Comparison of ENCODE assay signal across 15 mouse cellular contexts in the genomic region with DNA sequence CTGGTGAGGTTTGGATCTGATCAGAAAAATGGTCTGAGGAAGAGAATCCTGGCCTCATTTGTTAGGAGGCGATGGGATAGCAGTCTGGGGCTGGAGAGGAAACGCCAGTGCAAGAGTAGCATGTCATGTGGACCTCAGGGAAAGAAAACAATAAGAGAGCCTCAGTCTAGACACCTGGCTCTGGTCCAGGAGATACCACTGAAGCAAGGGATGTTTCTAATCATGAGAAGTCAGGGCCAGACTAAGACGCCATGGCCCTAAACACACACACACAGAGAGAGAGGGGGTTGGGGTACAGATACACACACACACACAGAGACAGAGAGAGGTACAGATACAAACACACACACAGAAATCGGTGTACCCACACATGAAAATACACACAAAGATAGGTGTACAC.
DNase-seq lines count a peak whose midpoint lies in the region; ATAC-seq lines count a peak whose summit lies in the region.
"Had no signal": no experiment of that assay in that cellular context is flagged by ENCODE, and none has a peak within 500 bp of the region (broad histone marks: within the 10 kb centered on the region; RNA-seq: fewer than 3 reads in every experiment).

No protein-coding gene starts in this region.

- no peak overlapping the region for H3K4me2 ChIP-seq in hindbrain, embryonic 13.5 days
- no peak overlapping the region for H3K4me2 ChIP-seq in hindbrain, embryonic 11.5 days (replicated peaks; ENCODE audit: low read depth, low read length)
- no peak overlapping the region for H3K4me2 ChIP-seq in lung, embryonic 15.5 days
- no peak overlapping the region for H3K4me2 ChIP-seq in embryonic facial prominence, embryonic 13.5 days
- no peak overlapping the region for H3K4me2 ChIP-seq in midbrain, embryonic 16.5 days (ENCODE audit: low read length)
- H3K4me2 ChIP-seq: midbrain, embryonic 12.5 days; neural tube, embryonic 12.5 days; stomach, embryonic 15.5 days had no signal

- peak; percentile 12 for DNase-seq in adrenal gland, postnatal 10 days
- no peak for DNase-seq in adrenal gland, adult 8-10 months
- no peak for DNase-seq in hindbrain, embryonic 11.5 days (ENCODE audit: low spot score)
- no peak for DNase-seq in lung, adult 18-20 months
- DNase-seq: cerebellum, postnatal 25 days; layer of hippocampus, postnatal 36 days; right cerebral cortex, postnatal 25 days had no signal

- ATAC-seq in hindbrain, embryonic 13.5 days (ENCODE audit: low FRiP score) = no peak
- no peak for ATAC-seq in hindbrain, embryonic 11.5 days (ENCODE audit: low FRiP score)
- peak; percentile 39; the same call in 1 of the 2 replicates for ATAC-seq in lung, embryonic 15.5 days (ENCODE audit: borderline replicate concordance, extremely low read depth, low FRiP score, low TSS enrichment)
- no peak; the same call in 1 of the 2 replicates for ATAC-seq in embryonic facial prominence, embryonic 13.5 days (ENCODE audit: insufficient number of reproducible peaks, insufficient read depth, low FRiP score, low TSS enrichment, low read depth)
- ATAC-seq in midbrain, embryonic 16.5 days = no peak
- ATAC-seq: activated CD4-positive, CD25-positive, alpha-beta regulatory T cell, adult 4 months had no signal

- H3K9me3 ChIP-seq in hindbrain, embryonic 13.5 days = no peaks in the 10 kb centered on the region
- no peaks in the 10 kb centered on the region for H3K9me3 ChIP-seq in hindbrain, embryonic 11.5 days (ENCODE audit: control insufficient read depth, low read length)
- H3K9me3 ChIP-seq in lung, embryonic 15.5 days = no peaks in the 10 kb centered on the region
- H3K9me3 ChIP-seq in embryonic facial prominence, embryonic 13.5 days = no peaks in the 10 kb centered on the region
- H3K9me3 ChIP-seq in midbrain, embryonic 16.5 days (replicated peaks; ENCODE audit: control insufficient read depth, low read length, poor library complexity, severe bottlenecking) = no peaks in the 10 kb centered on the region
- H3K9me3 ChIP-seq: midbrain, embryonic 12.5 days; neural tube, embryonic 12.5 days; stomach, embryonic 15.5 days had no signal

- no peak overlapping the region for H3K9ac ChIP-seq in hindbrain, embryonic 13.5 days
- H3K9ac ChIP-seq in hindbrain, embryonic 11.5 days (ENCODE audit: low read depth, low read length) = no peak overlapping the region
- no peak overlapping the region for H3K9ac ChIP-seq in lung, embryonic 15.5 days
- H3K9ac ChIP-seq in embryonic facial prominence, embryonic 13.5 days = no peak overlapping the region
- H3K9ac ChIP-seq in midbrain, embryonic 16.5 days (ENCODE audit: low read depth, low read length) = no peak overlapping the region
- H3K9ac ChIP-seq: midbrain, embryonic 12.5 days; neural tube, embryonic 12.5 days; stomach, embryonic 15.5 days had no signal

- H3K36me3 ChIP-seq in hindbrain, embryonic 13.5 days = no peaks in the 10 kb centered on the region
- H3K36me3 ChIP-seq in hindbrain, embryonic 11.5 days (ENCODE audit: control insufficient read depth, insufficient read depth, low read length) = no peaks in the 10 kb centered on the region
- no peaks in the 10 kb centered on the region for H3K36me3 ChIP-seq in lung, embryonic 15.5 days
- H3K36me3 ChIP-seq in embryonic facial prominence, embryonic 13.5 days = peaks cover 18% of the 10 kb centered on the region
- H3K36me3 ChIP-seq in midbrain, embryonic 16.5 days (ENCODE audit: control insufficient read depth, insufficient read depth, low read length) = no peaks in the 10 kb centered on the region
- H3K36me3 ChIP-seq: stomach, embryonic 15.5 days had no signal

- no peak overlapping the region for H3K4me3 ChIP-seq in hindbrain, embryonic 13.5 days
- H3K4me3 ChIP-seq in hindbrain, embryonic 11.5 days (ENCODE audit: low read depth, low read length) = no peak overlapping the region
- no peak overlapping the region for H3K4me3 ChIP-seq in lung, embryonic 15.5 days
- H3K4me3 ChIP-seq in embryonic facial prominence, embryonic 13.5 days = no peak overlapping the region
- no peak overlapping the region for H3K4me3 ChIP-seq in midbrain, embryonic 16.5 days (ENCODE audit: low read depth, low read length)
- H3K4me3 ChIP-seq: midbrain, embryonic 12.5 days; neural tube, embryonic 12.5 days; stomach, embryonic 15.5 days had no signal

- H3K27me3 ChIP-seq in hindbrain, embryonic 13.5 days = peaks cover 3% of the 10 kb centered on the region; the same call in 1 of the 2 replicates
- H3K27me3 ChIP-seq in hindbrain, embryonic 11.5 days (ENCODE audit: control insufficient read depth, insufficient read depth, low read length) = no peaks in the 10 kb centered on the region
- H3K27me3 ChIP-seq in lung, embryonic 15.5 days = no peaks in the 10 kb centered on the region
- no peaks in the 10 kb centered on the region for H3K27me3 ChIP-seq in embryonic facial prominence, embryonic 13.5 days
- H3K27me3 ChIP-seq in midbrain, embryonic 16.5 days (ENCODE audit: control insufficient read depth, insufficient read depth, low read depth, low read length) = no peaks in the 10 kb centered on the region
- H3K27me3 ChIP-seq: midbrain, embryonic 12.5 days; neural tube, embryonic 12.5 days; stomach, embryonic 15.5 days had no signal

- peaks cover 22% of the 10 kb centered on the region for H3K4me1 ChIP-seq in hindbrain, embryonic 13.5 days (replicated peaks)
- H3K4me1 ChIP-seq in hindbrain, embryonic 11.5 days (replicated peaks; ENCODE audit: control insufficient read depth, insufficient read depth, low read length) = 0 out of 2 replicates have a peak, but pooled peaks cover 4% of the 10 kb centered on the region
- peaks cover 14% of the 10 kb centered on the region for H3K4me1 ChIP-seq in lung, embryonic 15.5 days
- H3K4me1 ChIP-seq in embryonic facial prominence, embryonic 13.5 days = peaks cover 22% of the 10 kb centered on the region
- H3K4me1 ChIP-seq in midbrain, embryonic 16.5 days (ENCODE audit: control insufficient read depth, insufficient read depth, low read length) = peaks cover 4% of the 10 kb centered on the region; the same call in 1 of the 2 replicates

- peak overlapping the region; percentile 60 for H3K27ac ChIP-seq in hindbrain, embryonic 13.5 days
- no peak overlapping the region for H3K27ac ChIP-seq in hindbrain, embryonic 11.5 days (ENCODE audit: low read depth, low read length)
- peak overlapping the region; percentile 11; the same call in 1 of the 2 replicates for H3K27ac ChIP-seq in lung, embryonic 15.5 days
- peak overlapping the region; percentile 60; the same call in 1 of the 2 replicates for H3K27ac ChIP-seq in embryonic facial prominence, embryonic 13.5 days
- no peak overlapping the region for H3K27ac ChIP-seq in midbrain, embryonic 16.5 days (ENCODE audit: low read length)
- H3K27ac ChIP-seq: neural tube, embryonic 12.5 days had no signal

- WGBS in hindbrain, embryonic 13.5 days = 62% methylated on average over 4 of the region's 4 CpGs
- 59% methylated on average over 4 of the region's 4 CpGs for WGBS in hindbrain, embryonic 11.5 days
- WGBS in lung, embryonic 15.5 days = 42% methylated on average over 4 of the region's 4 CpGs
- 37% methylated on average over 4 of the region's 4 CpGs for WGBS in embryonic facial prominence, embryonic 13.5 days
- WGBS in midbrain, embryonic 16.5 days = 67% methylated on average over 4 of the region's 4 CpGs

Comparison
In these comparisons a context has a peak if more than half of its experiments do, and no peak if none do; other contexts are left out.
1. H3K27ac ChIP-seq: peak in hindbrain, embryonic 13.5 days (single experiment), lung, embryonic 15.5 days (single experiment) and embryonic facial prominence, embryonic 13.5 days (single experiment); none in hindbrain, embryonic 11.5 days (single experiment) and midbrain, embryonic 16.5 days (single experiment).